Mouse (Mus musculus) kidney, adult 8-10 months (tissue): ENCODE results near the gene Crtc3.

Experiments used
- DNase-seq, 2 experiments: peaks; one replicate each; pipeline ENCODE4 v3.0.0; 2022

Crtc3 gene

GRCm38 (mm10) chr7:80548513-80549260, 140.0 kb downstream of the Crtc3 start:
- no peak for DNase-seq

DNA sequence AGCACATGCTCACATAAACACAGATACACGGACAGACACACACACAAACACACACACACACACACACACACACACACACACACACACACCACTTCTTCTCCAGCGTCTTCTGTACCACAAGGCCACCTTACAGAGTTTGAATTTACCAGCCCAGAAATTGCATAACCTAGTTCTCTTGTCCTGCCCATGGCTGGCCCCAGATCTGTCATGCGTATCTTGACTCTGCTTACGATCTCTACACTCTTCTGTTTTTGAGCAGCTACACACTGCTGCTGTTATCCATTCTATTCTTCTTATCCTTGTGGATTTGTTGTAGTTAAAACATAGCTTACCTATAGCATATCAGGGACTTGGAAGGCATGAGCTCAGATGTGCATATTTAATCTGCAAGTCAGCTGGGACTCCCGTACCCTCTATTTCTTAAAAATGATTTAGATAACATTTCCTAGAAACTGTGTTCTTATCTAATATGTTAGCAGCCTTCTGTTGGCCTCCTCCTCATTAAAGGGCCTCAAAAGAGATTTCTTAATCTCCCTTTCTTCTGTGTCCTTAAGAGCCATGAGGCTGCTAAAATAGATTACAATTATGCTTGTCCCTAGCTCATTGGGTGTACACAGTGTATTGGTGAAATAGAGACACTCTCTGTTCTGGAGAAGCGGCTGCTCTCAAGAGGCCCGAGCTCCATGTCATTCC, 146.4 kb downstream of the Crtc3 start:
- DNase-seq: no peak

- DNase-seq: no peak
Observed at GRCm38 (mm10) chr7:80539581-80539980, 149.1 kb downstream of the Crtc3 start.
